Mouse (Mus musculus) ES-Bruce4 (cell line): ENCODE measurements around the gene Zc2hc1b.

Experiments used
- CTCF ChIP-seq: IDR thresholded peaks from one replicate; pipeline ENCODE4 v1.8.1; 2011; ENCODE audit warnings: low read depth, low read length
- EP300 ChIP-seq: IDR thresholded peaks from 2 replicates; pipeline ENCODE4 v1.6.1; 2011; ENCODE audit warnings: low read depth, low read length; ENCODE audit not compliant: insufficient read depth
- POLR2A ChIP-seq: IDR thresholded peaks from one replicate; pipeline ENCODE4 v1.8.1; 2011; ENCODE audit warnings: low read length; ENCODE audit not compliant: insufficient read depth

- TF ChIP-seq CTCF (no peak), POLR2A (no peak), EP300 (no peak)
Observed at GRCm38 (mm10) chr10:13196872-13197507, 19.2 kb upstream of the Zc2hc1b start.
